Mouse (Mus musculus) urinary bladder, adult 2 months (tissue): ENCODE results near the gene Slc27a5. TPM values are rescaled to one million over a fixed set of nuclear protein-coding genes. Genes with fewer than 3 reads are reported as not detected.

Experiments used
- polyA plus RNA-seq: library from polyadenylated mRNA; depleted of rRNA; stranded (reverse); fragments of >200 nt; gene quantifications from 2 replicates; pipeline ENCODE4 v1.2.3, GENCODE M21; 2012; rRNA removed

The Slc27a5 gene
- polyA plus RNA-seq, 1 experiment = 0.55 TPM

Other genes with a start within 250 kb of the Slc27a5 start
- 3.2 and 3.8 TPM in 2 replicates for gene Zscan18, start 194.6 kb downstream of the Slc27a5 start, polyA plus RNA-seq
- gene Zfp329, start 179.3 kb downstream of the Slc27a5 start, polyA plus RNA-seq = 12.3 and 13.9 TPM in 2 replicates
- gene Zfp110, start 163.4 kb downstream of the Slc27a5 start, polyA plus RNA-seq = 21.9 and 22.2 TPM in 2 replicates
- 2.5 TPM in 2 replicates for gene Zfp128, start 117.0 kb downstream of the Slc27a5 start, polyA plus RNA-seq
- 11.4 and 12.3 TPM in 2 replicates for gene Zscan22, start 100.4 kb downstream of the Slc27a5 start, polyA plus RNA-seq
- gene Rps5, start 75.9 kb downstream of the Slc27a5 start, polyA plus RNA-seq = 2,520 and 2,810 TPM in 2 replicates
- 2.1 and 2.3 TPM in 2 replicates for gene Rnf225, start 70.8 kb downstream of the Slc27a5 start, polyA plus RNA-seq
- 4.6 and 4.7 TPM in 2 replicates for gene Zfp324, start 32.4 kb downstream of the Slc27a5 start, polyA plus RNA-seq
- 6.3 and 6.9 TPM in 2 replicates for gene Zfp446, start 20.3 kb downstream of the Slc27a5 start, polyA plus RNA-seq
- gene Trim28, start 922 bp upstream of the Slc27a5 start, polyA plus RNA-seq = 186 and 190 TPM in 2 replicates
- gene Zbtb45, start 11.8 kb upstream of the Slc27a5 start, polyA plus RNA-seq = 11.7 and 13.2 TPM in 2 replicates
- 240 and 257 TPM in 2 replicates for gene Chmp2a, start 36.6 kb upstream of the Slc27a5 start, polyA plus RNA-seq
- 164 and 172 TPM in 2 replicates for gene Ube2m, start 40.1 kb upstream of the Slc27a5 start, polyA plus RNA-seq
- gene Mzf1, start 56.6 kb upstream of the Slc27a5 start, polyA plus RNA-seq = 1.2 and 1.3 TPM in 2 replicates
- gene Vmn1r85, start 97.0 kb upstream of the Slc27a5 start, polyA plus RNA-seq = not detected in 2 replicates
- not detected in 2 replicates for gene Vmn1r86, start 121.7 kb upstream of the Slc27a5 start, polyA plus RNA-seq
- not detected in 2 replicates for gene Vmn1r87, start 142.0 kb upstream of the Slc27a5 start, polyA plus RNA-seq
- gene Vmn1r88, start 161.4 kb upstream of the Slc27a5 start, polyA plus RNA-seq = not detected in 2 replicates
- gene Vmn1r89, start 214.8 kb upstream of the Slc27a5 start, polyA plus RNA-seq = not detected in 2 replicates